Mouse (Mus musculus): ENCODE results near the gene Fam19a4.
"Not testable (repeated sequence)": the region's sequence is repeated elsewhere in the genome, so short reads cannot be mapped to it uniquely, and the experiment has no call there.

DNA sequence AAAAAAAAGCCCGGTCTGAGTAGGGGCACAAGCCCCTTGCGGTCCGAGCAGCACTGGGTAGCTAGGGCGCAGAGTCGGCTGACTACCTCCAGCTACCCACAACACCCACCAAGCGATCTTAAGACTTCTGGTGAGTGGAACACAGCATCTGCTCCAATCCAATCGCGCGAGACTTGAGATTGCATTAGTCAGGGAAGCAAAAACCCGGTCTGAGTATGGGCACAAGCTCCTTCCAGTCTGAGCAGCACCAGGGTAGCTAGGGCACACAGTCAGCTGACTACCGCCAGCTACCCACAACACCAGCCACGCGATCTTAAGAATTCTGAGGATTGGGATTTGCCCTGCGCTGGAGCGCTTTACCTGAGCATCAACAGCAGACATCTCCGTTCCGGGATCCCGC, 183.1 kb downstream of the Fam19a4 start:
- not testable (repeated sequence) for TF ChIP-seq CTCF (IDR thresholded peaks at IDR 0.05); EP300 (IDR thresholded peaks at IDR 0.05; ENCODE audit: insufficient read depth, low read depth, low read length)
